Mouse (Mus musculus) gastrocnemius, adult 18-20 months (tissue): ENCODE measurements at regions not wholly inside any gene's neighbourhood (a gene's known extent, or its start where the extent isn't known, plus 50 kb on each side); places are given as distances from the start of the nearest gene placed in this dataset.
A peak's percentile ranks its signal among the peaks of the same experiment; 100 is the strongest.
"Not testable (repeated sequence)": the region's sequence is repeated elsewhere in the genome, so short reads cannot be mapped to it uniquely, and the experiment has no call there.

Experiments used
- DNase-seq: peaks from one replicate; pipeline ENCODE4 v3.0.0; 2021; ENCODE audit warnings: low spot score

DNA sequence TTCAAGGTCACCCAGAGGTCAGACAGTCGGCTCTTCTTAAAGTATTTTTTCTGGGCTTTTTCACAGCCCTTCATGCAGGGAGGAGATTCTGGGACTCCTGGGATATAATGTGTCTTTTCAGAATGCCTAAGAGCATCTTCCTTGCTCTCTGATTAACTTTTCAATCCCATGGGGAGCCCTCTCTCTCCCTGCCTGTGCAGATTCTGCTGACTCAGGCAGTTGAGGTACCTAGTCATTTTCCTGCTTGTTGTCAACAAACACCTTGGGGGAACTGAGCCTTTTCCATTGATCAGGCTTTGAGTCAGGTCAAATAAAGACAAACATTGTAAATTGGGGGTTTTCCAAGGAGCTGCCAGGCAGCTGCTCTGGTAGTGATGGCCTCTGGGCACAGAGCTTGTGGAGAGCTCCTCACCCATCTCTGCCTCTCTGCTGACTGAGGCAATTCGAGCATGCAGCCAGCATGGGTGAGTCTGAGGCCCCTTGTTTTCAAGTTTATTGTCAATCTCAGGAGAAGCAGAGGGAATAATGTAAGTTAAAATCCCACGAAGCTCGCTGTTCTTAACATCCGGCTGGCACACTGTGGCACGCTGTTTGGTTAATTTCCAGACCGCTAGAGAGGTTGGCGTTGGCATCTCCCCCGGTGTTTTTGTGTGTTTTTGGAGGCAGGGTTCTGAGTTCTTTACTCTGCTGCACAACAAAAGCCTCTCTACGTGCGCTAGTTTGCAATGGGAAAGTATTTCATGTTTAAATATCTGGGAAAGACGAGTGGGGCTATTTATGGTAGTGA, 159.8 kb upstream of the Trpc7 start:
- DNase-seq: no peak

DNA sequence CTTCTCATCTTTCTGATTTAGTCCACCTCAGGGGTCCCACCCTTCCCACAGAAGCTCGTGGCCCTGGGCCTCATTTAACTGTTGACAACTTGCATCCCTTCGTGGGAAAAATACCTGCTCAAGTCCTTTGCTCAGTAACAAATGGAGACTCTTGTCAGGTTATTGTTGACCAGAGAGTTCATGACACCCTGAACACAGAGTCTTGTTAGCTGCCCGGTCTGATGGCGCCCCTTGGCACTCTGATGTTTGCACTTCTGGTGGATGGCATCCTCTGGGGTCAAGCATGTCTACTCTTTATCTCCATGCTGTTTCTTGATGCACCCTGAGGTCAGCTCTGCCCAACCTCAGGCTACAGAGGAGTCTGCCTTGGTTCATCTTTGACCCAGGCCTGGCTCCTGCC, 157.6 kb upstream of the Trpc7 start:
- no peak for DNase-seq

DNA sequence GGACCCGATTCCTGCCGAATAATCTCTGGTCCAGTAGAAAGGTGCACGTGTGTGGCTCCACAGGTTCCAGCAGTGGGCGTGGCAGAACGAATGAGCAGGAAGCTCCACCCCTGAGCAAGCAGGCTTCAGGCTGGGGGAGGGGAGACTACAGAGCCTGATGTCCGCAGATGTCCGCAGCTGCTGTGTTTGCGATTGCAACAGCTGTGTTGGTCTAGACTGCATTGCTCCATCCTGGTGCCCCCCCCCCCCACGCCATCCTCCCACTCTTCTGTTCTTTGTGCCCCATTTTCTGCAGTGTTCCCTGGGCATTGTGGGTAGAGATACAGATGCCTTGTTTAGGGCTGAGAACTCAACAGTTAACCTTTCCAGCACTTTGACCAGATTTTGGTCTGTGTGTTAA, 150.3 kb upstream of the Trpc7 start:
- DNase-seq: not testable (repeated sequence)

DNA sequence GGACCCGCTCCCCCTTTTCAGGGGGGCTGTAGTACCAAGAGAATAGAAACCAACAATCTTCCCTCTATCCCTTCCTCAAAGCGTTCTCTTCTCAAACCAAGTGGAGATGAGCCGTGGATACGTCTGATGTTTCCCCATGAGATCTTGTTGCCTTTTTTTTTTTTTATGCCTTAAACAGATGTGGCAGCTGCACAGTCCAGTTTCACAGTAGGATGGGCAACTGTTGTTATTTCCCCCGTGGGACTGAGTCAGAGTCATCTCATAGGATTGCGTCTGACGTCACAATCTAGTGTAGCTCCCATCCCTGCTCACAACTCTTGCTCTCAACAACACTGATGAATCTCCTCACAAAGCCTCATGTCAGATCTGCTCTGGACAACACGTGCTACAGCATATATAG, 148.7 kb upstream of the Trpc7 start:
- peak; percentile 8 for DNase-seq

DNA sequence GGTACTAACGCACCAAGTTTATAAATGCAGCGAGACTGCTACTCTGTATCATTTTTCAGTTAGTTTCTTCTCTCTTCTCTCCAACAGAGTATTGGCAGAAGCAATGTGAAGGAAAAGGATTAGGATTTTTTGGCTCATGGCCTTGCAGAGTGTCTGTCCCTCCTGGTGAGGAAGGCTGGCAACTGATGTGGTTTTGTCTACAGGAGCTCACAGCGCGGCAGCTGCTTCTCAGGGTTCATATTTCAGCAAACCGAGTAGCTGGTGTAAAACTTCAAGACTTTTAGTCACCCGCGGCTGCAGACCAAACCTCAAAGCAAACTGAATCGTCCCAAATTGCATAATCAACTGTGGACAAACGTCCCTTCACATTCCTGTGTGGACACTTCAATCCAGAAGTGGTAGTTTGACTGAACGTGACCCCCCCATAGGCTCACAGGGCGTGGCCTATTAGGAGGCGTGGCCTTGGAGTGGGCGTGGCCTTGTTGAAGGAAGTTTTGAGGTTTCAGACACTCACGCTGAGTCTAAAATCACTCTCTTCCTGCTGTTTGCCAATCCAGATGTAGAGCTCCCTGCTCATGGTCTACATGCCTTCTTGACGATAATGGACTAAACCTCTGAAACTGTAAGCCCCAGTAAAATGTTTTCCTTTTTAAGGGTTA, 147.7 kb upstream of the Trpc7 start:
- DNase-seq: no peak

DNA sequence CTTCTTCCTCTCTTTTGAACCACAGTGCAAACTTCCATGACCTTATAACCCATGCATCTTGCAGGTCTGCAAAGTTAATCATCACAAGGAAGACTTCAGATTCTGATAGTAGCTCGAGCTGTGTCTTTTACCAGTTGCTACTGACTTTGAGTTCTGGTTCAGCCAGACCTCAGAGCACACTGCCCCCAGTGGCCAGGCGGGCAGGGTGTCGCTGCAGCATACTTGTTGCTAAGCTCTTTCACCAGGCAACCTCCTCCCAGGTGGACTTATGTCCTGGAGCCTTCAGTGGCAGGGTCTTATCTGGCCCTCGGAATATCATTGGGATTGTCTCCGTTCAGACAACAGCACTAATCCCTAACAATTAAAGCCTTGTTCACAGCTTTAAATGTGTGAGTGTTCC, 146.7 kb upstream of the Trpc7 start:
- no peak for DNase-seq

DNA sequence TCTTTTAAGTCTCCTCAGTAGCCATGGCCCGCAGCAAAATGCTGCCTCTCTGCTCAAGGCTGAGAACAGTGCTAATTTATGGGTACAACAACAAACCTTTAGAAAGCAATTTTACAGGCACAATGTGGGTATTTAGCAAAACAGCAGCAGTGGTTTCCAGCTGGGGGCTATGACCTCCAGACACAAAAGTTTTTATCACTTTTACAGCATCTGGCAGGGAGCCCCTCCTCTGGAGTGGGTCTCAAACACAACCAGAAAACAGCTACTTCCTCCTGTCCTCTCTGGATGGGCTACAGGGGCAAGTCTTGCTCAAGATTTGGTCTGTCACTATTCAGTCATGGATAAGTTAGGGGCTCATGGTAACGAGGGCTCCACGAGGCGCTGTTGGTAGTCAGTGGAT, 137.1 kb upstream of the Trpc7 start:
- DNase-seq: no peak

DNA sequence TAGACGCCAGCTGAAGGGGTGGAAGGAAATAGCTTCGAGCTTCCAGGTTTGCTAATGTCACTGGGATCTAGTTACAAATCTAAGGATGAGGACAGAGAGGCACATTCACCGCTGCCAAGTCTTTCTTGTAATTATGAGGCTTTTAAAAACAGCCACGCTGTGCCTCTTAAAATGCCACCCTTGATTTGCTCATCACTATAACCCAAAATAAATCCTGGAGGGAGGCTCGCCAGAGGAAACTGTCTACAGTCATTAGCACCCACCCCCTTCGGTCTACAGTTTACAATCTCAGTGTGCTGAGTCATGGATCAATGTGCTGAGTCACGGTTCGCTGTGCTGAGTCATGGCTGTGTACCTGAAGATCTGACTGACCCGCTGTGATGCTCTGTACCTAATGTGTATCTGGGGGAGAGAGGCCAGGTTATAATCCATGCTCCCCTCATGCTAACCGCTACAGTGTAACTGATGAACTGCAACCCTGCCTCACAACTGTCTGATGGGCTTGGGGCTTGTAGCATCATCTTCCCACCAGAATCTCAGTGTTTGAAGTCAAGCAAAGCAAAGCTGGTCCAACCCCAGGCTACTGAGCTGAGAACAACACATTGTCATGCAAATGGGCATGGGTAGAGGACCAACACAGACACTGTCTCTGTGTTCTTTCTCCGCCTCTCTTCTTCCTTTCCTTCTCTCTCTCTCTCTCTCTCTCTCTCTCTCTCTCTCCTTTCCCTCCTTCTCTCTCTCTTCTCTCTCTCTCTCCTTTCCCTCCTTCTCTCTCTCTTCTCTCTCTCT, 122.0 kb upstream of the Trpc7 start:
- DNase-seq: no peak

DNA sequence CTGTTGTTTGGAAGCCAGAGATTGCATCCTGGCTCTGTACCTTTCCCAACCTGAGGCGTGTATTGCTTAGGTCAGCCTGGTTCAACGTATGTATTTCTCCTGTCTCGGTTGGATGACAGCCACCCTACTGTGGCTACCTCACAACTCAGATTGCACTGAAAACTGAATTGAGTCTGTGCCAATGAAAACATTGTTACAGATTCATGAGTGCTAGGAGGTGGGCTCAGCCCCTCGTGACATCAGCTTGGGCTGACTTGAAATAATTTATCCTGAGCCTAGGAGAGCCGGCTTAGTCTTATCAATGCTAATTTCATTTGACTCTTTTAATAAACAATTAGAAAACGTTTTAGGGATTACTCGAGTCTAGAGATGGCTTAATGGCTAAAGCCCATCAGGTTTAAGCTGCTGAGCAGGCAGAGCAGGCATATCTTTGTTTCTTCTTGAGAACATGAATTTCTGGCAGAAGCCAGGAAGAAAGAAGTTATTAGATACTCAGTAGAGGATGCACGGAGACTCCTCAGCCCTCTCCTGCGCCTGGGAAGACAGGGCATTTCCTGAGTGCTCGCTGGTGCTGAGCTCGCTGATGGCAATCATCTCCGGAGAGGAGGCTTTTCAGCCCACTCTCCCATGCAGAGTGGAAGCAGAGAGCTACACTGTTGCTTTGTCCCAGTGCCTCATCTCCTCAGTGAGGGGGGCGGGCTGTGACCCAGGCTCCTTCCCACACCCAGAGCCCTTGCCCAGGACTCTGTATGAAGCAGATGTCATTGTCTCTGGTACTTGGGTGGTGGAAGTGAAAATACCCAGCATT, 120.9 kb upstream of the Trpc7 start:
- DNase-seq: no peak

DNA sequence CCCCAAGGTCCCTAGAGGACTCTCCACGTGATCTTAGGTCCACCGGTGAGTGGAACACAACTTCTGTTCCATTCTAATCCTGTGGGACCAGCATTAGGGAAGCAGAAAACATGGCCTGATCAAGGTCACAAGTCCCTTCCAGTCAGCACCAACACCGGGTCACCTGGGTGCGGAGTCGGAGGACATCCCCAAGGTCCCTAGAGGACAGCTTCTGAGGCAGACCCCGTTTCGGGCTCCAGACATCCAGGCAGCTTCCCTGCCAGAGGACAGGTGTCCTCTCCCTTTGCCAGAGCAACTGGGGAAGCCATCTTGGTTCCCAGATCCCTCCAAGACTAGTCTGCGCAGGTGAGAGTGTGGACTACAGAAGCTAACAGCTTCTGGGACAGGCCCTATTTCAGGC, 111.4 kb upstream of the Trpc7 start:
- DNase-seq: not testable (repeated sequence)

DNA sequence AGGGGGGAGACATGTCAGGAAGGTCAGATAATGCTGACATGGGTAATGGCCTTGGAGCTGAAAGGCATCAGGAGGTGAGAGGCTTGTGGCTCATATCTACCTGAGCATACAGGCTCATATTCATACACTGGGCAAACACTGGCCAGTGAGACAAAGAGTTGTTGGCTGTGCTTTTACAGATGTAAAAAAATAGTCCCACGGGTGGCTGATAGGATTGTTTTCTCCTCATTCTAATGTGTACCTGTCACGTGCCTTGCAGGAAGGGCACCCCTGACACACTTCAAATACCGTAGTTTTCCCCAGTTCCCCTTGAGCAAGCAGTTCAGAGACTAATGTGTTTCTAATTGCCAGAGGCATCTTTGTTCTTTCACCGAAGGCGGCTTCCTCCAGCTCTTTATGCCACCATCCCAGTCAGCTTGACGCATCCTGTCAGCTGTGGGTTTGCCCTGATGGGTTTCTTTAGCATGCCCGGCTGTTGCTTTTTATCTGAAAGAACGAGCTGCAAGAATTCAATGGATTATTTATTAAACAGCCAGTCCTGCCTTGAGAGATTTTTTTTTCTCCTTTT, 107.9 kb upstream of the Trpc7 start:
- DNase-seq: no peak

DNA sequence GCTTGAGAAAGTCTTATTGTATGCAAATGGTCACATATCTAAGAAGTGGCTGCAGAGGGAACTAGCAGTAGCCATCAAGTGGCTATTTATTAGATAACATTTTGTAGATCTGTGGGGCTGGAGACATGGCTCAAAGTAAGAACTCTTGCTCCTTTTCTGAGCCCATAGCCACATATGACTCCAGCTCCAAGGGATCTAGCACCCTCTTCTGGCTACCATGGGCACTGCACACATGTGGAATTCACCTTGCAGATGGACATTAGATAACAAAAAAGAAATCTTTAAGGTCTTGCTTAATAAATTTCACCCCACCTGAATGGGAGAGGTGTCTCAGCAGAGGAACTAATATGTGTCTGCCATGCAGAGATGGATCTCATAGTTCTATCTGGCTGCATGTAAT, 96.2 kb upstream of the Trpc7 start:
- DNase-seq: no peak

DNA sequence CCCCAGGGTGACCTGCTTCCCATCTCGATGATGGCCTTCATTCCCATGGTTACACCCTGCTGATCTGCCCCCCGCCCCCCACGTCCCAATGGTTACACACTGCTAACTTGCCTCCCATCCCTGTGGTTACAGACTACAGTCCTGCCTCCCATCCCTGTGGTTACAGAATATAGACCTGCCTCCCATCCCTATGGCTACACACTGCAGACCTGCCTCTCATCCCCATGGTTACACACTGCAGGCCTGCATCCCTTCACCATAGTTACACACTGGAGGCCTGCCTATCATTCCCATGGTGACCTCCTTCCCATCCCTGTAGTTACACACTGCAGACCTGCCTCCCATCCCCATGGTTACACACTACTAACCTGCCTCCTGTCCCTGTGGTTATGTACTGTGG, 78.3 kb upstream of the Trpc7 start:
- DNase-seq: no peak

DNA sequence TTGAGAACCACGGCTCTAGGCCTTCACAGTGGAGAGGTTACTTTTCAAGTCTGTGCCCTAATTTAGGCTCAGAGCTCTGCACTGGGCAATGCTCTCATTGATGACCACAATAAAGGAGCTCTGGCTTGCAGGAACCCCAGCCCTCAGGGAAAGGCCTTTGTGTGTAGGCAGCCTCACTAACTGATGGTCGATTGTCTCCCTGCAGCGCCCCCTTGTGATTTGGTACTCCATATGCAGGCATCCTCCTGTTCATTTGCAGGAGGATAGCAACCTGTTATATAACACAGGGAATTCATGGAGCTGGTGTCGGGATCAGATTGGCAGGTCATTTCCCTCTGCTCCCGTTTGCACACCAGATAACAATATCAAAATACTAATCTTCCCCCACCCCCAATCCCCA, 59.6 kb upstream of the Trpc7 start:
- no peak for DNase-seq

DNA sequence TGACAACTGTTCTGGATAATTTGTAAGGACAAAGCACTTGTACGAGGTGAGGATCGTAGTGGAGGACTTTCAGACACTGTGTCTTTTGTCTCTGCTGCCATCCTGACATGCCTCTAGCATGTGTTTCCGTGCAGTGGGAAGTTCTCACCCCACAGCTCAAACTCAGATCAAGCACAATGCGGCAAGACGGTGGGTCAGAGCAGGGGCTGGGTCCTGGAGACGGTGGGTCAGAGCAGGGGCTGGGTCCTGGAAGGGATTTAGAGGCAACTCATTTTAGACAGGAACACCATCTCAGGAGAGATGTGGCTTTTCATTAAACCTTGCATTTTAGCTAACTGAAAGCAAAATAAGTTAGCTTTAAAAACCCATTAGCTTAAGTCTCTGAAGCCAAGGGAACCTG, 52.3 kb upstream of the Trpc7 start:
- DNase-seq: no peak

DNA sequence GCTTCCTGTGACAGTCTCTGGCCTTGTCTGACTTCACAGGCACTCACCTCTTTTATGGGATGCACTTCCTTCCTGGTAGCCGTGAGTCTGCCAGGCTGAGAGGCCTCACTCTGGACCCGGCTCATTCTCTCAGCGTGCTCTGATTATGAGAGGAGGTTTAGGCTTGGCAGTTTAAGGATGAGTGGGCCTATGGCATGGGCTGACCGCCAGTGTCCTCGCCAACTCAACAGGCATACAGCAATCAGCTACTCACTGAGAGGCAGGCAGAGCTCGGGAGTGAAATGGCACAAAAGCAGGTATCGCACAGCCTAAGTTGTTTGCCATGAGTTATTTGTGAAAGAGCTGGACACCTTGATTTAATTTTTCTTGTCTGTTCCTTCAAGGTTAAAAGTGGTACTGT, 51.5 kb upstream of the Trpc7 start:
- no peak for DNase-seq
